Mouse (Mus musculus) C2C12 (cell line): ENCODE data around the gene Themis3. TPM values are rescaled to one million over a fixed set of nuclear protein-coding genes. Genes with fewer than 3 reads are reported as not detected.

Experiments
- H3K27me3 ChIP-seq: one replicate; pipeline ENCODE4 v1.6.1; 2011; ENCODE audit not compliant: control insufficient read depth, insufficient read depth, insufficient read length
- H3K36me3 ChIP-seq: one replicate; pipeline ENCODE4 v1.6.1; 2011; ENCODE audit not compliant: control insufficient read depth, insufficient read depth
- H3K4me3 ChIP-seq: one replicate; pipeline ENCODE4 v1.5.1; 2011; ENCODE audit warnings: mild to moderate bottlenecking, control low read depth; ENCODE audit not compliant: poor library complexity, insufficient read depth, severe bottlenecking
- H3K79me2 ChIP-seq: one replicate; pipeline ENCODE4 v1.6.1; 2011; ENCODE audit not compliant: control insufficient read depth, insufficient read depth
- H3K79me3 ChIP-seq: one replicate; pipeline ENCODE4 v1.6.1; 2011; ENCODE audit warnings: low read depth, control low read depth
- H3ac ChIP-seq: one replicate; pipeline ENCODE3; 2011; ENCODE audit warnings: low read depth; ENCODE audit not compliant: control insufficient read depth, insufficient read length
- CEBPB ChIP-seq: IDR thresholded peaks from one replicate; pipeline ENCODE4 v1.6.1; 2011; ENCODE audit warnings: low read depth, mild to moderate bottlenecking, control low read depth, moderate library complexity
- CTCF ChIP-seq: IDR thresholded peaks from one replicate; pipeline ENCODE4 v1.5.1; 2011; ENCODE audit not compliant: control insufficient read depth, insufficient read depth, insufficient read length
- FOSL1 ChIP-seq: IDR thresholded peaks from one replicate; pipeline ENCODE4 v1.8.0; 2011; ENCODE audit warnings: mild to moderate bottlenecking, low read length; ENCODE audit not compliant: poor library complexity, insufficient read depth, severe bottlenecking
- MAX ChIP-seq: IDR thresholded peaks from one replicate; pipeline ENCODE4 v1.6.1; 2011; ENCODE audit warnings: mild to moderate bottlenecking, control low read depth
- MYOD1 ChIP-seq: IDR thresholded peaks from one replicate; pipeline ENCODE4 v1.6.1; 2011; ENCODE audit warnings: low read depth; ENCODE audit not compliant: control insufficient read depth, insufficient read length
- MYOG ChIP-seq: IDR thresholded peaks from one replicate; pipeline ENCODE4 v1.6.1; 2011; ENCODE audit not compliant: control insufficient read depth, insufficient read length; ENCODE audit errors: extremely low read depth
- USF1 ChIP-seq: IDR thresholded peaks from one replicate; pipeline ENCODE4 v1.6.1; 2011; ENCODE audit warnings: low read depth, mild to moderate bottlenecking, control low read depth, moderate library complexity
- polyA plus RNA-seq: library from polyadenylated mRNA; unstranded; fragments of >200 nt; fragmentation: generic; extraction: Trizol; gene quantifications from one replicate; pipeline ENCODE4 v1.2.1, GENCODE M21; 2012; ENCODE audit warnings: missing spikeins

Themis3 gene
- polyA plus RNA-seq, 1 experiment: not detected

DNA sequence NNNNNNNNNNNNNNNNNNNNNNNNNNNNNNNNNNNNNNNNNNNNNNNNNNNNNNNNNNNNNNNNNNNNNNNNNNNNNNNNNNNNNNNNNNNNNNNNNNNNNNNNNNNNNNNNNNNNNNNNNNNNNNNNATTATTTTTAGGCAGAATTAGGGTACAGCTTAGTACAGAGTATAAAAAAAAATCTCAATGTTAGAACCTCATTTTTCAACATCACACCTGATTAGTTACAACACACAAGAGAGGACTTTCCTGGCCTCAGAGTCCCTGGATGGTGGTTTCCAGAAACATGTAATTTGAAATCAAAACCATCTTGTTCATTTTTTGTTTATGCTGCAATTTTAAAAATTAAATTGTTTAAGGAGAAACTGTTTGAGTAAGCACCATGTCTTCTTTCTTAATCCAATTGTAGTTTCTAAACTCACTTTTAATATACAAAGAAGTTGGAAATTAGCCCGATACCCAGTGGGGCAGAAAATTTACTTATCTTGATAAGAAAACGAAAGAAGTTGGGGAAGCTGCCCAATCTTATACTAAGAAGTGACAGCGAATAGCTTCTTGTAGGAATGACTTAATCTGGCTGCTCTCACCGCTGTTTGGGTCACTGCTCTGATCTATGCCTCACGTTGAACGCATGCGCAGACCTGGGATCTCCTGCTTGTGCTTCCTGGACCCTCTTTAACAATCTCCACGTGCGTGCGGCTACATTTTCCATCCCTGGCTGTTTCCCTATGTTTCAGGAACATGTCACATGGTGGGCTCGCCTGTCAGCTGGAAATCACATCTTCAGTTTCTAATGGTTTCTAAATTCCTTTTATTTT lies 22.4 kb downstream of the Themis3 start:
- H3K36me3 ChIP-seq: no peaks in the 10 kb centered on the region
- H3K79me2 ChIP-seq: no peaks in the 10 kb centered on the region
- H3ac ChIP-seq: no peak overlapping the region
- H3K4me3 ChIP-seq: no peak overlapping the region
- H3K79me3 ChIP-seq: no peaks in the 10 kb centered on the region
- TF ChIP-seq MYOG (no peak), CEBPB (no peak), CTCF (no peak), MAX (no peak), USF1 (no peak), MYOD1 (no peak), FOSL1 (no peak)
- H3K27me3 ChIP-seq: peaks cover 4% of the 10 kb centered on the region

DNA sequence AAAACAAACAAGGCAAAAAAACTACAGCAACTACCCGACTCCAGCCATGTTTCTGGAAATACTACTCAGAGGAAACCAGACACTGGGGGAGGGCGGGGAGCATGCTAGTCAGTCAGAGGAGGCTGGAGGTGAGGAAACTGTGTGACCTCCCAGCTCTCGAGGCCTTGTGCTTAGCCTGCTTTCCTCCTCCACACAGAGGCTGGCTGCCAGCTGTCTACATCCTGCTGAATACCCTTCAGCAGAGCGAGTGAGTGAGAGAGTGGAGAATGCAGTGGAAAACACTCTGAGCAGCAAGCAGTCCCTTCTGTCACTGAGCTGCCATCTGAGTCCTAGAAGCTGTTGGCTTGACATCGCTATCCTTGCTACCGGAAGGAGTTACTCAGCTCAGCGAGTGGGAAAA lies 30.2 kb downstream of the Themis3 start:
- no peaks in the 10 kb centered on the region for H3K79me2 ChIP-seq
- H3K27me3 ChIP-seq: peaks cover 5% of the 10 kb centered on the region
- no peak overlapping the region for H3ac ChIP-seq
- no peaks in the 10 kb centered on the region for H3K36me3 ChIP-seq
- no peak overlapping the region for H3K4me3 ChIP-seq
- no peaks in the 10 kb centered on the region for H3K79me3 ChIP-seq
- TF ChIP-seq MYOG: no peak
- TF ChIP-seq FOSL1: no peak
- no peak for TF ChIP-seq USF1
- no peak for TF ChIP-seq CEBPB
- TF ChIP-seq MYOD1: no peak
- TF ChIP-seq CTCF: no peak
- TF ChIP-seq MAX: no peak

DNA sequence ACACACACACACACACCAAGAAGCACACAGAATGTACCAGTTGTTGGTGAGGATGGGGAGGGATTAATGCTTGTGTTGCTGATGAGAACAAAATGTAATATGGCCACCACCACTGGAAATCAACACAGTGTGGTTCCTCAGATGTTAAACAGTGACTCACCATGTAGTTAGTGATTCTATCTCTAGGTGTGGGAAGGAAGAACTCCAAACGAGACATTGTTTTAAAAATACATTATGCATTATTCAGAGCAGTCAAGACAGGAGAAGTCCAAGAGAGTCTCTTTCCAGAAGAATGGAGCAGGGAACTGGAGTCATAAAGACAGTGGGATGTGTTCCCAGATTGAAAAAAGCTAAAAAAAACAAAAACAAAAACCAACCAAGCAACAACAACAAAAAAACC lies 30.9 kb downstream of the Themis3 start:
- H3K27me3 ChIP-seq: peaks cover 5% of the 10 kb centered on the region
- no peaks in the 10 kb centered on the region for H3K79me2 ChIP-seq
- no peak for TF ChIP-seq MAX
- TF ChIP-seq USF1: no peak
- no peak for TF ChIP-seq CEBPB
- TF ChIP-seq FOSL1: no peak
- no peak for TF ChIP-seq MYOD1
- no peak for TF ChIP-seq MYOG
- TF ChIP-seq CTCF: no peak
- H3K4me3 ChIP-seq: no peak overlapping the region
- no peak overlapping the region for H3ac ChIP-seq
- no peaks in the 10 kb centered on the region for H3K36me3 ChIP-seq
- no peaks in the 10 kb centered on the region for H3K79me3 ChIP-seq

GRCm38 (mm10) chr17:66561380-66561779 lies 33.0 kb downstream of the Themis3 start:
- Histone ChIP-seq H3K79me2 (no peaks in the 10 kb centered on the region), H3K4me3 (no peak overlapping the region), H3K27me3 (peaks cover 8% of the 10 kb centered on the region), H3K79me3 (no peaks in the 10 kb centered on the region), H3ac (no peak overlapping the region), H3K36me3 (no peaks in the 10 kb centered on the region)
- no peak for TF ChIP-seq USF1
- no peak for TF ChIP-seq MYOD1
- no peak for TF ChIP-seq MYOG
- no peak for TF ChIP-seq FOSL1
- no peak for TF ChIP-seq CEBPB
- no peak for TF ChIP-seq CTCF
- TF ChIP-seq MAX: no peak

- no peaks in the 10 kb centered on the region for H3K36me3 ChIP-seq
These were observed 35.8 kb downstream of the Themis3 start for GRCm38 (mm10) chr17:66558404-66559317.

More at GRCm38 (mm10) chr17:66558404-66559317, 35.8 kb downstream of the Themis3 start:
- H3K4me3 ChIP-seq: no peak overlapping the region
- peaks cover 11% of the 10 kb centered on the region for H3K27me3 ChIP-seq
- H3K79me2 ChIP-seq: no peaks in the 10 kb centered on the region
- no peak overlapping the region for H3ac ChIP-seq
- H3K79me3 ChIP-seq: no peaks in the 10 kb centered on the region
- TF ChIP-seq CTCF: no peak
- TF ChIP-seq MYOD1: no peak
- TF ChIP-seq CEBPB: no peak
- TF ChIP-seq USF1: no peak
- TF ChIP-seq MYOG: no peak
- TF ChIP-seq FOSL1: no peak
- no peak for TF ChIP-seq MAX
